Mouse (Mus musculus): ENCODE data around the gene Pcdh19. TPM values are rescaled to one million over a fixed set of nuclear protein-coding genes. Genes with fewer than 3 reads are reported as not detected.

The Pcdh19 gene
- polyA plus RNA-seq, 1 experiment from 2014 or later: 14.1 TPM

DNA sequence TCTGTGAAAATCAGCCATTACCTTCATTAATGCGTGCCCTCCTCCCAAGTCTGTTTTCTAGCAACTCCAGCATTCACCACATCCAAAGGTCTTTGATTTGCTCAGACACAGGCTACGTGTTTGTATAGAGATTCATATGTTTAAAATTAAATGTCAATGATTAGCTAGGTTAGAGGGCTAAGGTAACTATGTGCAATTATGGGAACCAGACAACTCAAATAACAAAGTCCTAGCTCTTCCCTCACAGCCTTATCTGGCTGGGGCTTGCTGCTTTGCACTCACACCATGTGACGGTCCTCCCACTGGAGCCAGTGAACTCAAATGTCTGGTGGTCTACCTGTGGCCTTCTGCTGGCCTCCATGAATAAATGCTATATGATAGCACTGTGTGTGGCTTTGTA, 38.4 kb downstream of the Pcdh19 start:
- no peaks in the 10 kb centered on the region for H3K36me3 ChIP-seq (ENCODE audit: control insufficient read depth, insufficient read depth, low read length)
- no peak overlapping the region for H3K9ac ChIP-seq (ENCODE audit: low read length)
- H3K9me3 ChIP-seq (ENCODE audit: control insufficient read depth, low read length): no peaks in the 10 kb centered on the region
- H3K4me1 ChIP-seq (replicated peaks; ENCODE audit: control insufficient read depth, insufficient read depth, low read length): 0 out of 2 replicates have a peak, but pooled peaks cover 2% of the 10 kb centered on the region
- 0 out of 2 replicates have a peak, but pooled peaks cover 2% of the 10 kb centered on the region for H3K27me3 ChIP-seq (ENCODE audit: control insufficient read depth, insufficient read depth, low read length)
- no peak for ATAC-seq (replicated peaks; ENCODE audit: low FRiP score)
- DNase-seq (ENCODE audit: low spot score): no peak
- no peak overlapping the region for H3K4me2 ChIP-seq (ENCODE audit: low read depth, low read length, severe bottlenecking)
- H3K4me3 ChIP-seq (ENCODE audit: low read depth, low read length): no peak overlapping the region
- 66% methylated on average over 3 of the region's 3 CpGs for WGBS
- H3K27ac ChIP-seq (ENCODE audit: low read depth, low read length): no peak overlapping the region

DNA sequence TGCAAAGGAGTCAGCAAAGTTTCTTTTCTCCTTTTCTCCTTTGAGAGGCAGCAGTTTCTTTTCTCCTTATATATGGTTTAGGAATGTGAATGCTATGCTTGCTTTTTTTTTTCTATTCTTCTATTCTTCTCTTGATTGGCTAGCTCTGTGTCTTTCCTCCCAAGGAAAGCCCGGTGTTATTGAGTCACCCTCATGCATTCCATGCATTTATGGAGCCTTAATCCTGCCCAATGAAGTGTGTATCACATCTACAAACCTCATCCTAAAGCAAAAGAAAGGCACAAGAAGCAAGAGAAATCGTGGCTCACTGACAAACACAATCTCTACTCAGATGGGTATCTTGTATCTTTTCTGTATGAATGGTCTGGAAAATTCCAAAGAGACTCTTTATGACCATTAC, 41.0 kb downstream of the Pcdh19 start:
- 0 out of 2 replicates have a peak, but pooled peaks cover 2% of the 10 kb centered on the region for H3K27me3 ChIP-seq (ENCODE audit: control insufficient read depth, insufficient read depth, low read length)
- H3K36me3 ChIP-seq (ENCODE audit: control insufficient read depth, insufficient read depth, low read length): no peaks in the 10 kb centered on the region
- H3K9ac ChIP-seq (ENCODE audit: low read length): no peak overlapping the region
- no peak overlapping the region for H3K4me3 ChIP-seq (ENCODE audit: low read depth, low read length)
- WGBS: 45% methylated on average over 2 of the region's 2 CpGs
- H3K27ac ChIP-seq (ENCODE audit: low read depth, low read length): no peak overlapping the region
- no peaks in the 10 kb centered on the region for H3K4me1 ChIP-seq (replicated peaks; ENCODE audit: control insufficient read depth, insufficient read depth, low read length)
- ATAC-seq (replicated peaks; ENCODE audit: low FRiP score): no peak
- no peak for DNase-seq (ENCODE audit: low spot score)
- H3K9me3 ChIP-seq (ENCODE audit: control insufficient read depth, low read length): no peaks in the 10 kb centered on the region
- H3K4me2 ChIP-seq (ENCODE audit: low read depth, low read length, severe bottlenecking): no peak overlapping the region

DNA sequence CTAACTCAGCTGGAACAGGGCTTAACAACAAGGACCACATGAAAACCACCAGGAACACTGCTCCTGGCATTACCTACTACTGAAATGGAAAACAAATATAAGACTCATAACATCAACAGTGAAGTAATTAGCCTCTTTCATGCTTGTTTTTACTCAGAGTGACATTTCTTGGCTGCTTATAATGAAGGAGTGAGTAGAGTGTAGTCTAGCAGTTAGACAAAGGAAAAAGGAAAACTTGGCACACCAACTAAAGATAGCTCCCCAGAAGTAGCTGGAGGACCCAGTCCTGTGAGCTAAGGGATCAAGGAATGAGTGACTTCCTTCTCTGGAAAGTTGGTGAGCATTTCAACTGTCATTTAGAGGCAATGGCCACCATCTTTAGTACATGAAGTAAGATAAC, 49.3 kb downstream of the Pcdh19 start:
- Histone ChIP-seq H3K4me2 (ENCODE audit: low read depth, low read length, severe bottlenecking) (no peak overlapping the region), H3K9ac (ENCODE audit: low read length) (no peak overlapping the region), H3K4me1 (replicated peaks; ENCODE audit: control insufficient read depth, insufficient read depth, low read length) (no peaks in the 10 kb centered on the region), H3K4me3 (ENCODE audit: low read depth, low read length) (no peak overlapping the region), H3K27me3 (ENCODE audit: control insufficient read depth, insufficient read depth, low read length) (peaks cover 2% of the 10 kb centered on the region; the same call in 1 of the 2 replicates), H3K27ac (ENCODE audit: low read depth, low read length) (no peak overlapping the region), H3K9me3 (ENCODE audit: control insufficient read depth, low read length) (no peaks in the 10 kb centered on the region), H3K36me3 (ENCODE audit: control insufficient read depth, insufficient read depth, low read length) (no peaks in the 10 kb centered on the region)
- DNase-seq (ENCODE audit: low spot score): no peak
- ATAC-seq (replicated peaks; ENCODE audit: low FRiP score): no peak

DNA sequence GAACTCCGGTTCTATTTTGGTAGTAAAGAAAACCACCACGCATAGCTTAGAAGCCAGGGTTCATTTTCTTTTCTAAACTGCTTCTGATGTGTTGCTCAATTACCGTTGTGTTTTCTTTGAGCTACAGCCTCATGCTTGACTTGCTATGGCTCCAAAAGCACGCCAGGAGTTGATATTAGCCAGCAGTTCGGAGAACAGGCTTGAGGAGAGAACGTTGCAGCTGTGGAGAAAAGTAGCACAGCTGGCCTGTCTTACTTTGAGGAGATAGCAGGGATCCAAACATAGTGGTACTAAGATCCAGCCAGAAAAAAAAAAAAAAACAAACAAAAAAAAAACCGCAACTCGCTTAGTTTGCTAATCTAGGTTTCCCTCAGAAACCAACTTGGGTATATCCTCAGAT, 59.2 kb downstream of the Pcdh19 start:
- DNase-seq (ENCODE audit: low spot score) (no peak), ATAC-seq (replicated peaks; ENCODE audit: low FRiP score) (no peak)
- 81% methylated on average over 8 of the region's 8 CpGs for WGBS

DNA sequence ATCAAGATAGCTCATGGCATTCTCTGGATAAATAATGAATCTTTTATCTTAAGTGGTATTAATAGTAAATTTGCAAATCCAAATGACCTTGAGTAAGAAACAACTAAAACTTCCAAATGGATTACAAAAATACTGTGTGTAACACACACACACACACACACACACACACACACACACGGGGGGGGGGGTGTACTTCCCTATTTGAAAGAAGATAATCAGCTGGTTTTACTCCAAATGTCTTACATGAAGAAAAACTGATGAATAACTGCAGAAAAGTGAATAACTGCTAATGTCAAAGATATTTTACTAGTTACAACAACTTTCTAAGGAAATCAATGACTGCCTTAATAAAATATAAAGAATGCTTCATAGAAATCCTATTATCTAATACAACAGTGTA, 70.6 kb downstream of the Pcdh19 start:
- H3K9me3 ChIP-seq (ENCODE audit: control insufficient read depth, low read length): no peaks in the 10 kb centered on the region
- H3K36me3 ChIP-seq (ENCODE audit: control insufficient read depth, insufficient read depth, low read length): no peaks in the 10 kb centered on the region
- no peak for ATAC-seq (replicated peaks; ENCODE audit: low FRiP score)
- H3K4me3 ChIP-seq (ENCODE audit: low read depth, low read length): no peak overlapping the region
- no peak for DNase-seq (ENCODE audit: low spot score)
- no peaks in the 10 kb centered on the region for H3K27me3 ChIP-seq (ENCODE audit: control insufficient read depth, insufficient read depth, low read length)
- H3K9ac ChIP-seq (ENCODE audit: low read length): no peak overlapping the region
- H3K4me1 ChIP-seq (replicated peaks; ENCODE audit: control insufficient read depth, insufficient read depth, low read length): no peaks in the 10 kb centered on the region
- H3K27ac ChIP-seq (ENCODE audit: low read depth, low read length): no peak overlapping the region
- 82% methylated on average over 1 of the region's 1 CpGs for WGBS
- no peak overlapping the region for H3K4me2 ChIP-seq (ENCODE audit: low read depth, low read length, severe bottlenecking)

More for the DNA sequence above, 59.2 kb downstream of the Pcdh19 start:
- H3K4me3 ChIP-seq (ENCODE audit: low read depth, low read length): no peak overlapping the region
- no peaks in the 10 kb centered on the region for H3K4me1 ChIP-seq (replicated peaks; ENCODE audit: control insufficient read depth, insufficient read depth, low read length)
- no peak overlapping the region for H3K9ac ChIP-seq (ENCODE audit: low read length)
- H3K4me2 ChIP-seq (ENCODE audit: low read depth, low read length, severe bottlenecking): no peak overlapping the region
- H3K27ac ChIP-seq (ENCODE audit: low read depth, low read length): no peak overlapping the region
- H3K9me3 ChIP-seq (ENCODE audit: control insufficient read depth, low read length): no peaks in the 10 kb centered on the region
- H3K36me3 ChIP-seq (ENCODE audit: control insufficient read depth, insufficient read depth, low read length): 0 out of 2 replicates have a peak, but pooled peaks cover 2% of the 10 kb centered on the region
- no peaks in the 10 kb centered on the region; the same call in 1 of the 2 replicates for H3K27me3 ChIP-seq (ENCODE audit: control insufficient read depth, insufficient read depth, low read length)

DNA sequence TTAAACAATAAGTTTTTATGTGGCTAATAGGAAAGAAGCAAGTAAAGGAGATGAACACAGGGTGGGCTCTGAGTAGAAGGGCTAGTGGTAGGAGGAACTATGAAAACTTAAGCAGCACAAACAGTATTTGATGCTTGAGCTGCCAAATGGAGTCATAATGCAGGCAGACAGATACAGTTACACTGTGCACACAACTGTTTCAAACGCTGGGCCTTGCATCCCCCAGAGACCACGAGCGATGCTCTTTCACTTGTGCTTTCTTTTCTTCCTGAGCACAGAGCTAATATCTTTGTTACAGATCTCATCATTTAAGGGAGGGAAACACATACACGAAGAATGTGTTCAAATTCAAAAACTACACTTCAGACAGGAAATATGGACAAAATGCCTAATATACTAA, 83.0 kb downstream of the Pcdh19 start:
- Histone ChIP-seq H3K36me3 (ENCODE audit: control insufficient read depth, insufficient read depth, low read length) (no peaks in the 10 kb centered on the region), H3K9me3 (ENCODE audit: control insufficient read depth, low read length) (no peaks in the 10 kb centered on the region), H3K27ac (ENCODE audit: low read depth, low read length) (no peak overlapping the region), H3K4me3 (ENCODE audit: low read depth, low read length) (no peak overlapping the region), H3K4me2 (ENCODE audit: low read depth, low read length, severe bottlenecking) (no peak overlapping the region), H3K9ac (ENCODE audit: low read length) (no peak overlapping the region), H3K4me1 (replicated peaks; ENCODE audit: control insufficient read depth, insufficient read depth, low read length) (no peaks in the 10 kb centered on the region), H3K27me3 (ENCODE audit: control insufficient read depth, insufficient read depth, low read length) (0 out of 2 replicates have a peak, but pooled peaks cover 2% of the 10 kb centered on the region)
- 72% methylated on average over 4 of the region's 4 CpGs for WGBS
- no peak for ATAC-seq (replicated peaks; ENCODE audit: low FRiP score)
- no peak for DNase-seq (ENCODE audit: low spot score)

DNA sequence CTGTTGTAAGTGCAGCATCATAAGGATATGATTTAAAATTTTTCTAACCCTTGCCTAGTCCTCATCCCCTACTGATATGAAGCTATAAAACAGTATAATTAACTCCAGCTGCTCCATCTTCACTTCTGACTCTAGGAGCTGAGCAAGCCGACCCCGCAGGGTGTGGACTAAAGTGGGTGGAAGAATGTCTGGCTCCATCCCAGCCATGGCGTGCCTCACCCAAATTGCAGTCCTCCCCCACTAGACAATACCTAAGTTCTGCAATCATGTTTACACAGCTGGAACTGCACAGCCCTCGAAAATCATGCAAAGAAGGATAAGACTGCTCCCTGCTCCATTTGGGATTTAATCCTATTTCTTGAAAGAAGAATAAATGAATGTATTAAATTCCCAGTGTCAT, 84.5 kb downstream of the Pcdh19 start:
- no peak for ATAC-seq (replicated peaks; ENCODE audit: low FRiP score)
- 64% methylated on average over 4 of the region's 4 CpGs for WGBS
- no peak overlapping the region for H3K4me3 ChIP-seq (ENCODE audit: low read depth, low read length)
- no peaks in the 10 kb centered on the region for H3K36me3 ChIP-seq (ENCODE audit: control insufficient read depth, insufficient read depth, low read length)
- no peak overlapping the region for H3K27ac ChIP-seq (ENCODE audit: low read depth, low read length)
- H3K4me1 ChIP-seq (replicated peaks; ENCODE audit: control insufficient read depth, insufficient read depth, low read length): no peaks in the 10 kb centered on the region
- no peak for DNase-seq (ENCODE audit: low spot score)
- H3K4me2 ChIP-seq (ENCODE audit: low read depth, low read length, severe bottlenecking): no peak overlapping the region
- H3K27me3 ChIP-seq (ENCODE audit: control insufficient read depth, insufficient read depth, low read length): 0 out of 2 replicates have a peak, but pooled peaks cover 2% of the 10 kb centered on the region
- no peak overlapping the region for H3K9ac ChIP-seq (ENCODE audit: low read length)
- H3K9me3 ChIP-seq (ENCODE audit: control insufficient read depth, low read length): no peaks in the 10 kb centered on the region

DNA sequence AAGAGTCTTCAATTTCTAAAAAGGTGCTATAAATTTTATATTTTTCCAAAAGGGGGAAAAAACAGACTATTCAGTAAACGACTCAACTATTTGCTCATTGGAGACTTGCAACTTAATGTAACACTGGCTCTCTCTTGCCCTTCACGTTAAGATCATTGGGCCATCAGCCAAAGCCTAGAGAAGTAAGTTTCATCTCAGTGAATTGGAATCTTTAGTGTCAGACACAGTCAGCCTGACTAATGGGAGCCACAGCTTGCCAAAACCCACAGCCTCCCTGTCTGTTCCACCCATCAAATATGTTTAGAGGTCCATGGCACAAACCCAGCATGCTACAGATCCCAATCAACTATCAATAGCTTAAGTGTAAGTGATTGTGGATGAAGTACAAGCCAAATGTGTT, 86.7 kb downstream of the Pcdh19 start:
- H3K9me3 ChIP-seq (ENCODE audit: control insufficient read depth, low read length): no peaks in the 10 kb centered on the region
- no peaks in the 10 kb centered on the region for H3K4me1 ChIP-seq (replicated peaks; ENCODE audit: control insufficient read depth, insufficient read depth, low read length)
- WGBS: 81% methylated on average over 2 of the region's 2 CpGs
- H3K36me3 ChIP-seq (ENCODE audit: control insufficient read depth, insufficient read depth, low read length): no peaks in the 10 kb centered on the region
- H3K9ac ChIP-seq (ENCODE audit: low read length): no peak overlapping the region
- DNase-seq (ENCODE audit: low spot score) (no peak), ATAC-seq (replicated peaks; ENCODE audit: low FRiP score) (no peak)
- H3K27me3 ChIP-seq (ENCODE audit: control insufficient read depth, insufficient read depth, low read length): peaks cover 2% of the 10 kb centered on the region; the same call in 1 of the 2 replicates
- no peak overlapping the region for H3K4me3 ChIP-seq (ENCODE audit: low read depth, low read length)
- no peak overlapping the region for H3K27ac ChIP-seq (ENCODE audit: low read depth, low read length)
- H3K4me2 ChIP-seq (ENCODE audit: low read depth, low read length, severe bottlenecking): no peak overlapping the region

DNA sequence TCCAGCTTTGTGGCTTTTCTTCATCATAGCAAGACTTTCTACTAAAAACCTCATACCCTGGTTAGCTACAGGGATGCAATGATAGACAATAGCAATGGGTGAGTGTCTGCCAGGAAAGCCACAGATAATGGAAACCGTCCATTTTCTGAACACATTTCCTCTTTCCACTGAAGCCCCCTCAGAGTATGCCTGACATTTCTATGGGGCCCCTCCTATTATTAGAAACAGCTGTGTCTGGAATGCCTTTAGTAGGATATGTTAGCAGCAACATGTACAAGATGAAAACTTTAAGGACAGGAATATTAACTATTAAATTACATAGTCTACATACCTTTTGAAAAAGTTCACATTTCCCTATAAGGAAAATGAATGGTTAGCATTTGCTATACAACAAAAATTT, 87.1 kb downstream of the Pcdh19 start:
- H3K4me3 ChIP-seq (ENCODE audit: low read depth, low read length): no peak overlapping the region
- DNase-seq (ENCODE audit: low spot score) (no peak), ATAC-seq (replicated peaks; ENCODE audit: low FRiP score) (no peak)
- H3K4me2 ChIP-seq (ENCODE audit: low read depth, low read length, severe bottlenecking): no peak overlapping the region
- 84% methylated on average over 1 of the region's 1 CpGs for WGBS
- no peaks in the 10 kb centered on the region for H3K9me3 ChIP-seq (ENCODE audit: control insufficient read depth, low read length)
- no peaks in the 10 kb centered on the region for H3K36me3 ChIP-seq (ENCODE audit: control insufficient read depth, insufficient read depth, low read length)
- H3K27me3 ChIP-seq (ENCODE audit: control insufficient read depth, insufficient read depth, low read length): peaks cover 2% of the 10 kb centered on the region; the same call in 1 of the 2 replicates
- no peaks in the 10 kb centered on the region for H3K4me1 ChIP-seq (replicated peaks; ENCODE audit: control insufficient read depth, insufficient read depth, low read length)
- H3K27ac ChIP-seq (ENCODE audit: low read depth, low read length): no peak overlapping the region
- no peak overlapping the region for H3K9ac ChIP-seq (ENCODE audit: low read length)

Data from forebrain, embryonic 11.5 days (tissue).